Mouse (Mus musculus) heart, embryonic 12.5 days (tissue): Measurements from ENCODE around the gene 6030458C11Rik. TPM values are rescaled to one million over a fixed set of nuclear protein-coding genes. Genes with fewer than 3 reads are reported as not detected.

ENCODE experiments used
- ATAC-seq: fragments of 200-750 bp; cut with Nextera tagmentation; 2 replicates; pipeline ENCODE4 v1.8.0; 2017; ENCODE audit warnings: moderate TSS enrichment, moderate library complexity; ENCODE audit not compliant: insufficient number of reproducible peaks, low FRiP score
- H3K27ac ChIP-seq: fragments of 300-500 bp; sonication (generic); 2 replicates; pipeline ENCODE4 v1.5.1; 2016; ENCODE audit warnings: mild to moderate bottlenecking, moderate library complexity; ENCODE audit not compliant: poor library complexity, severe bottlenecking
- H3K27me3 ChIP-seq: fragments of 300-500 bp; sonication (generic); replicated peaks from 2 replicates; pipeline ENCODE4 v1.6.1; 2016; ENCODE audit warnings: mild to moderate bottlenecking, moderate library complexity
- H3K36me3 ChIP-seq: fragments of 300-500 bp; sonication (generic); 2 replicates; pipeline ENCODE4 v1.6.1; 2016; ENCODE audit warnings: mild to moderate bottlenecking, moderate library complexity
- H3K4me1 ChIP-seq: fragments of 300-500 bp; sonication (generic); replicated peaks from 2 replicates; pipeline ENCODE4 v1.6.1; 2016; ENCODE audit warnings: mild to moderate bottlenecking
- H3K4me2 ChIP-seq: fragments of 300-500 bp; sonication (generic); 2 replicates; pipeline ENCODE4 v1.6.1; 2016; ENCODE audit warnings: mild to moderate bottlenecking, moderate library complexity
- H3K4me3 ChIP-seq: fragments of 300-500 bp; sonication (generic); 2 replicates; pipeline ENCODE4 v1.5.1; 2016; ENCODE audit warnings: mild to moderate bottlenecking
- H3K9ac ChIP-seq: fragments of 300-500 bp; sonication (generic); 2 replicates; pipeline ENCODE4 v1.6.1; 2016; ENCODE audit warnings: mild to moderate bottlenecking, moderate library complexity
- H3K9me3 ChIP-seq: fragments of 300-500 bp; sonication (generic); replicated peaks from 2 replicates; pipeline ENCODE4 v1.6.1; 2016; ENCODE audit warnings: mild to moderate bottlenecking, moderate library complexity
- WGBS: fragments of 180-500 bp; shearing (Covaris S2); methylation state at CpG from one replicate; pipeline ENCODE4 v1.1.7; 2016; 5-methylcytosine and 5-hydroxymethylcytosine counted together
- polyA plus RNA-seq: library from polyadenylated mRNA; unstranded; fragments of >200 nt; fragmentation: Nextera tagmentation; extraction: Ambion mirVana; gene quantifications from 2 replicates; pipeline ENCODE4 v1.2.1, GENCODE M21; 2016

The 6030458C11Rik gene
- polyA plus RNA-seq, 1 experiment from 2014 or later = 32.9 TPM

GRCm38 (mm10) chr15:12794311-12794710 is 30.1 kb downstream of the 6030458C11Rik start:
- no peak overlapping the region for H3K9ac ChIP-seq
- H3K9me3 ChIP-seq = no peaks in the 10 kb centered on the region; the same call in 1 of the 2 replicates
- H3K4me1 ChIP-seq = peaks cover 4% of the 10 kb centered on the region
- ATAC-seq = no peak
- H3K27ac ChIP-seq = no peak overlapping the region
- H3K4me2 ChIP-seq = no peak overlapping the region
- H3K36me3 ChIP-seq = no peaks in the 10 kb centered on the region
- no peaks in the 10 kb centered on the region for H3K27me3 ChIP-seq
- H3K4me3 ChIP-seq = no peak overlapping the region
- 76% methylated on average over 6 of the region's 6 CpGs for WGBS

- peak overlapping the region; percentile 15; the same call in 1 of the 2 replicates for H3K4me2 ChIP-seq
- no peak overlapping the region for H3K27ac ChIP-seq
- peaks cover 6% of the 10 kb centered on the region for H3K4me1 ChIP-seq
- ATAC-seq = no peak; the same call in 1 of the 2 replicates
- no peaks in the 10 kb centered on the region; the same call in 1 of the 2 replicates for H3K27me3 ChIP-seq
- no peaks in the 10 kb centered on the region for H3K36me3 ChIP-seq
- no peaks in the 10 kb centered on the region; the same call in 1 of the 2 replicates for H3K9me3 ChIP-seq
- H3K9ac ChIP-seq = no peak overlapping the region
- H3K4me3 ChIP-seq = no peak overlapping the region
- 37% methylated on average over 10 of the region's 10 CpGs for WGBS
Measured at GRCm38 (mm10) chr15:12789406-12789867, 35.0 kb downstream of the 6030458C11Rik start.

- Histone ChIP-seq H3K4me3 (no peak overlapping the region), H3K9ac (no peak overlapping the region), H3K4me1 (peaks cover 6% of the 10 kb centered on the region), H3K4me2 (no peak overlapping the region), H3K27me3 (no peaks in the 10 kb centered on the region; the same call in 1 of the 2 replicates), H3K27ac (no peak overlapping the region), H3K36me3 (no peaks in the 10 kb centered on the region), H3K9me3 (no peaks in the 10 kb centered on the region; the same call in 1 of the 2 replicates)
- 78% methylated on average over 5 of the region's 5 CpGs for WGBS
- no peak for ATAC-seq
Measured at GRCm38 (mm10) chr15:12788536-12788935, 35.9 kb downstream of the 6030458C11Rik start.

- no peak overlapping the region for H3K4me2 ChIP-seq
Measured at GRCm38 (mm10) chr15:12781729-12782326, 42.6 kb downstream of the 6030458C11Rik start.

GRCm38 (mm10) chr15:12781296-12781695 is 43.2 kb downstream of the 6030458C11Rik start:
- H3K4me2 ChIP-seq = no peak overlapping the region
- no peak overlapping the region for H3K4me3 ChIP-seq
- H3K36me3 ChIP-seq = no peaks in the 10 kb centered on the region
- no peak overlapping the region for H3K9ac ChIP-seq
- no peaks in the 10 kb centered on the region; the same call in 1 of the 2 replicates for H3K27me3 ChIP-seq
- no peak overlapping the region for H3K27ac ChIP-seq
- no peaks in the 10 kb centered on the region for H3K4me1 ChIP-seq
- no peak for ATAC-seq
- WGBS = 77% methylated on average over 6 of the region's 6 CpGs
- peaks cover 13% of the 10 kb centered on the region for H3K9me3 ChIP-seq

More at GRCm38 (mm10) chr15:12781729-12782326, 42.6 kb downstream of the 6030458C11Rik start:
- Histone ChIP-seq H3K9me3 (peaks cover 8% of the 10 kb centered on the region), H3K36me3 (no peaks in the 10 kb centered on the region), H3K4me1 (no peaks in the 10 kb centered on the region), H3K27ac (no peak overlapping the region), H3K4me3 (no peak overlapping the region), H3K27me3 (no peaks in the 10 kb centered on the region; the same call in 1 of the 2 replicates), H3K9ac (no peak overlapping the region)
- WGBS = 49% methylated on average over 14 of the region's 16 CpGs
- no peak for ATAC-seq

- WGBS = 71% methylated on average over 11 of the region's 11 CpGs
- H3K9me3 ChIP-seq = peaks cover 18% of the 10 kb centered on the region
- H3K4me3 ChIP-seq = no peak overlapping the region
- no peak for ATAC-seq
- H3K4me2 ChIP-seq = no peak overlapping the region
- no peak overlapping the region for H3K9ac ChIP-seq
- H3K27me3 ChIP-seq = no peaks in the 10 kb centered on the region
- H3K4me1 ChIP-seq = no peaks in the 10 kb centered on the region
- no peak overlapping the region for H3K27ac ChIP-seq
- no peaks in the 10 kb centered on the region for H3K36me3 ChIP-seq
Measured at GRCm38 (mm10) chr15:12774149-12774753, 50.2 kb downstream of the 6030458C11Rik start.

GRCm38 (mm10) chr15:12770958-12771357 is 53.5 kb downstream of the 6030458C11Rik start:
- H3K4me3 ChIP-seq = no peak overlapping the region
- no peak overlapping the region for H3K9ac ChIP-seq
- H3K4me2 ChIP-seq = no peak overlapping the region
- no peaks in the 10 kb centered on the region; the same call in 1 of the 2 replicates for H3K4me1 ChIP-seq
- no peaks in the 10 kb centered on the region for H3K36me3 ChIP-seq
- ATAC-seq = no peak
- H3K27me3 ChIP-seq = no peaks in the 10 kb centered on the region
- WGBS = 79% methylated on average over 7 of the region's 7 CpGs
- no peak overlapping the region for H3K27ac ChIP-seq
- H3K9me3 ChIP-seq = peaks cover 6% of the 10 kb centered on the region

- WGBS = 36% methylated on average over 4 of the region's 4 CpGs
- no peaks in the 10 kb centered on the region for H3K36me3 ChIP-seq
Measured at GRCm38 (mm10) chr15:12766848-12767247, 57.6 kb downstream of the 6030458C11Rik start.

GRCm38 (mm10) chr15:12763147-12763546 is 61.3 kb downstream of the 6030458C11Rik start:
- peaks cover 4% of the 10 kb centered on the region for H3K9me3 ChIP-seq
- ATAC-seq = no peak
- WGBS = 73% methylated on average over 10 of the region's 10 CpGs
- H3K9ac ChIP-seq = no peak overlapping the region
- peaks cover 32% of the 10 kb centered on the region for H3K4me1 ChIP-seq
- H3K27me3 ChIP-seq = no peaks in the 10 kb centered on the region
- H3K36me3 ChIP-seq = no peaks in the 10 kb centered on the region
- no peak overlapping the region for H3K4me3 ChIP-seq
- H3K4me2 ChIP-seq = no peak overlapping the region
- H3K27ac ChIP-seq = no peak overlapping the region

More at GRCm38 (mm10) chr15:12766848-12767247, 57.6 kb downstream of the 6030458C11Rik start:
- H3K9ac ChIP-seq = no peak overlapping the region
- H3K9me3 ChIP-seq = peaks cover 4% of the 10 kb centered on the region
- no peak overlapping the region for H3K27ac ChIP-seq
- H3K4me3 ChIP-seq = no peak overlapping the region
- peaks cover 4% of the 10 kb centered on the region; the same call in 1 of the 2 replicates for H3K4me1 ChIP-seq
- H3K27me3 ChIP-seq = no peaks in the 10 kb centered on the region
- ATAC-seq = no peak
- H3K4me2 ChIP-seq = no peak overlapping the region

GRCm38 (mm10) chr15:12762258-12762913 is 62.1 kb downstream of the 6030458C11Rik start:
- 80% methylated on average over 11 of the region's 11 CpGs for WGBS
- no peak overlapping the region for H3K27ac ChIP-seq

GRCm38 (mm10) chr15:12760747-12761146 is 63.7 kb downstream of the 6030458C11Rik start:
- Histone ChIP-seq H3K27me3 (no peaks in the 10 kb centered on the region), H3K9ac (no peak overlapping the region), H3K4me1 (peaks cover 34% of the 10 kb centered on the region), H3K4me3 (no peak overlapping the region), H3K4me2 (no peak overlapping the region), H3K36me3 (no peaks in the 10 kb centered on the region), H3K9me3 (no peaks in the 10 kb centered on the region), H3K27ac (peak overlapping the region; percentile 44; the same call in 1 of the 2 replicates)
- 70% methylated on average over 6 of the region's 6 CpGs for WGBS
- no peak for ATAC-seq

More at GRCm38 (mm10) chr15:12762258-12762913, 62.1 kb downstream of the 6030458C11Rik start:
- H3K9ac ChIP-seq = no peak overlapping the region
- no peak for ATAC-seq
- H3K4me2 ChIP-seq = no peak overlapping the region
- no peak overlapping the region for H3K4me3 ChIP-seq
- H3K36me3 ChIP-seq = no peaks in the 10 kb centered on the region
- peaks cover 34% of the 10 kb centered on the region for H3K4me1 ChIP-seq
- H3K9me3 ChIP-seq = peaks cover 4% of the 10 kb centered on the region
- no peaks in the 10 kb centered on the region for H3K27me3 ChIP-seq
